In the genomic region with DNA sequence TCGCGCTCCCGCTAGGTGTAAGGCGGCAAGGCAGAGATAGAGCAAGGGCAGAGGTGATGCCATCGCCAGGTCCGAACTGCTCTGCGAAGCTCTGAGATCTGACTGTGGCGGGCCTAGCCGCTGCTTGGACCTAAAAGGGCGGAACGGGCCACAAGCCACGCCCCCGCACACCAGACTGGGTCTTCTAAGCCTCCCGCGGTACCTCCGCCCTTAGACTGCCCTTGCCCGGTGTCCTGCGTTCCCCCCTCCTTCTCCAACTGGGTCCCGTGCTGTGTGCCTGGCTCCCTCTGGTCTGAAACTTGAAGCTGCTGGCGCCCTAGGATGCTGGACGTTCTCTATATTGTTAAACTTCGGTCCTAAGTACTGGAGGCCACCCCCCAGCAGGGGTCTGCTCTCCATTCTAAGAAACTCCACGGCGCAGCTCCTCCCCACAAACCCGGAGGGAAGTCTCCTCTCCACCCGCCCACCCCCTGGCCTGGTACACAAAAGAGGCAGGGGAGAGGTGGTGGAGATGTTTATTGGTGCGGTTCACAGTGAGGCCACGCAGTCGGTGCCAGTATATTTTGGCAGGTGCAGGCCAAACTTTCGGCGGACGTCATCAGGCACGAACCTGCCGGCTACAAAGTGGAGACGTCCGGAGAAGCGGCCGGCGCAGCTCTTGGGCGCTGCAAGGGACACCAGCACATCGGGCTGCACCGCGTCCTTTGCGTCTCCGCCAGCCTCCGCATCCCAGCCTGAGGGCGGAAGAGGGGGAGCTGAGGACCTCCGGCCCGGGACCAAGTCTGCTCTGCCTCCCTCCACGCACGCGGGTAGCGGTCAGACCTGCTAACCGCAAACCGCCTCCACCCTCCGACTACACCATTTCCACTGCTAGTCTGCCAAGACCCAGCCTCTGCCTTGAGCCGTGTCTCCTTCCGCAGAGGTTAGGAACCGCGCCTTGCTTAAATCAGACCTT, we compare ENCODE assay signal across 8 mouse cellular contexts. TPM values are rescaled to one million over a fixed set of nuclear protein-coding genes. Genes with fewer than 3 reads are reported as not detected.
DNase-seq lines count a peak whose midpoint lies in the region; ATAC-seq and TF ChIP-seq lines count a peak whose summit lies in the region.

A gene (minus strand): TSS at position 399 of the 955 bp plus-strand sequence.

- TF ChIP-seq EP300 in lung, postnatal 0 days (IDR thresholded peaks at IDR 0.05): no peak

- H3K4me1 ChIP-seq in ES-E14 (ENCODE audit: control insufficient read depth in 2 of 2, insufficient read depth in 2 of 2, low read length in 2 of 2, poor library complexity in 1 of 2): peaks cover 3 to 16% of the 10 kb centered on the region in 2 experiments; a peak in 1 of 4 replicates
- peaks cover 7% of the 10 kb centered on the region; the same call in 1 of the 2 replicates for H3K4me1 ChIP-seq in lung, postnatal 0 days (ENCODE audit: insufficient read depth, low read depth, low read length)

- ATAC-seq in lung, postnatal 0 days: peak; percentile 34

- peaks cover 73% of the 10 kb centered on the region for H3K27me3 ChIP-seq in lung, postnatal 0 days (replicated peaks; ENCODE audit: insufficient read depth, low read length)

- H3K4me3 ChIP-seq in ES-E14 (ENCODE audit: insufficient read depth in 1 of 2, low read depth in 1 of 2, low read length in 2 of 2, poor library complexity in 1 of 2, severe bottlenecking in 1 of 2): peak within 1 kb of the TSS; percentile 5 to 57
- H3K4me3 ChIP-seq in lung, postnatal 0 days (ENCODE audit: low read depth, low read length): peak within 1 kb of the TSS; percentile 8

- in situ Hi-C loops in ES-E14 (cut with MboI; ENCODE audit: low sequenced_read_pairs in 2 of 2, unreplicated experiment in 2 of 2): no loop called here

- H3K36me3 ChIP-seq in ES-E14 (ENCODE audit: control insufficient read depth, insufficient read depth, low read length, poor library complexity, severe bottlenecking): no peaks in the 10 kb centered on the region
- H3K36me3 ChIP-seq in lung, postnatal 0 days (ENCODE audit: insufficient read depth, low read length): no peaks in the 10 kb centered on the region

- peak within 1 kb of the TSS; percentile 49 for H3K4me2 ChIP-seq in lung, postnatal 0 days (replicated peaks; ENCODE audit: low read depth, low read length)

- 2% methylated on average over 57 of the region's 60 CpGs for WGBS in lung, postnatal 0 days

- H3K9ac ChIP-seq in ES-E14 (ENCODE audit: insufficient read depth, low read depth, low read length, poor library complexity, severe bottlenecking): no peak within 1 kb of the TSS
- H3K9ac ChIP-seq in lung, postnatal 0 days (replicated peaks; ENCODE audit: low read depth): no peak within 1 kb of the TSS

- no peak within 1 kb of the TSS for H3K27ac ChIP-seq in ES-E14 (ENCODE audit: insufficient read depth, low read depth, low read length, poor library complexity, severe bottlenecking)
- no peak within 1 kb of the TSS for H3K27ac ChIP-seq in lung, postnatal 0 days (ENCODE audit: low read length)

- H3K9me3 ChIP-seq in ES-E14 (ENCODE audit: control insufficient read depth, insufficient read depth, low read depth, low read length): no peaks in the 10 kb centered on the region
- H3K9me3 ChIP-seq in lung, postnatal 0 days (ENCODE audit: low read length): no peaks in the 10 kb centered on the region

- TF ChIP-seq CTCF in lung, postnatal 0 days (IDR thresholded peaks at IDR 0.05): no peak

- intact Hi-C loops in gastrocnemius, postnatal 14 days (cut with DNase I; ENCODE audit: low total_unique reads): no loop called here

- DNase-seq in A20 (ENCODE audit: low read depth, low spot score): peak; percentile 57
- DNase-seq in ES-E14 (ENCODE audit: low read depth, low spot score): peak; percentile 54
- peak; percentile 68 for DNase-seq in gastrocnemius, postnatal 14 days
- DNase-seq in kidney, adult 11 months: peak; percentile 44
- peak; percentile 35 for DNase-seq in lung, postnatal 0 days (ENCODE audit: low spot score)
- DNase-seq in spleen, postnatal 36 days (ENCODE audit: low spot score in 2 of 2): peak; percentile 48 to 55
- no peak for DNase-seq in adrenal gland, postnatal 4 days (ENCODE audit: low spot score in 2 of 2)
- DNase-seq in cerebellum, adult 9-10 months: no peak

TF ChIP-seq in ES-E14, 5 proteins besides CTCF, POLR2A, EP300 and RAD21:
- TF ChIP-seq ZNF384 (IDR thresholded peaks at IDR 0.05; ENCODE audit: low read depth, low read length) (no peak), ZC3H11A (IDR thresholded peaks at IDR 0.05; ENCODE audit: borderline replicate concordance, low read depth, low read length) (no peak), MAFK (IDR thresholded peaks at IDR 0.05; ENCODE audit: insufficient read depth, low read depth, low read length) (no peak), HCFC1 (IDR thresholded peaks at IDR 0.05; ENCODE audit: borderline replicate concordance, insufficient read depth, low read length) (no peak), CHD2 (IDR thresholded peaks at IDR 0.05; ENCODE audit: low read depth, low read length) (no peak)

RNA-seq across cellular contexts. Expression of the gene that starts here (rescaled TPM):
- total RNA-seq in ES-E14 (2012; rRNA removed): 7.3 and 10.7 TPM in 2 replicates
- 10 to 100 TPM; 26.6 to 27.8 TPM for total RNA-seq in gastrocnemius, postnatal 14 days (2021)
- polyA plus RNA-seq in lung, postnatal 0 days (2015; fragmentation: Nextera tagmentation; extraction: Ambion mirVana): 0.17 and 0.36 TPM in 2 replicates
- 1 to 10 TPM in 1 of 2 experiments, under 1 TPM in 1; 0.50 to 1.4 TPM for total RNA-seq in adrenal gland, postnatal 4 days (2021)

Comparison
In these comparisons a context has a peak if more than half of its experiments do, and no peak if none do; other contexts are left out.
1. Peak in DNase-seq, ATAC-seq, H3K4me3 ChIP-seq and H3K4me2 ChIP-seq in lung, postnatal 0 days; RNA of the gene not detected or under 1 TPM.
2. DNase-seq: peak in A20 (single experiment), ES-E14 (single experiment), gastrocnemius, postnatal 14 days (single experiment), kidney, adult 11 months (single experiment) and spleen, postnatal 36 days (2 of 2); none in adrenal gland, postnatal 4 days (0 of 2) and cerebellum, adult 9-10 months (single experiment).